In genomic region chr19:50141853-50142252, GRCm38 (mm10) we compare ENCODE assay signal across 9 mouse cellular contexts.
DNase-seq lines count a peak whose midpoint lies in the region; TF ChIP-seq lines count a peak whose summit lies in the region.
"Had no signal": no experiment of that assay in that cellular context is flagged by ENCODE, and none has a peak within 500 bp of the region (broad histone marks: within the 10 kb centered on the region; RNA-seq: fewer than 3 reads in every experiment).

No protein-coding gene starts in this region.

- H3K27ac ChIP-seq in thymus, adult 2 months (ENCODE audit: control insufficient read depth, insufficient read depth, low read length), result no peak overlapping the region

- H3K36me3 ChIP-seq in thymus, adult 2 months (ENCODE audit: control insufficient read depth, insufficient read depth, low read length), result no peaks in the 10 kb centered on the region

- WGBS in thymus, adult 2 months, result 80% methylated on average over 8 of the region's 8 CpGs

- TF ChIP-seq POLR2A in thymus, adult 2 months (IDR thresholded peaks at IDR 0.05; ENCODE audit: control insufficient read depth, extremely low read depth, insufficient read depth, low read length, poor library complexity), result no peak

- no peaks in the 10 kb centered on the region for H3K4me1 ChIP-seq in thymus, adult 2 months (replicated peaks; ENCODE audit: control insufficient read depth, insufficient read depth, low read length)

- intact Hi-C loops in heart, postnatal 25 days (cut with DNase I), result no loop called here

- DNase-seq in heart, postnatal 4 days, result peak; percentile 27
- no peak for DNase-seq in heart, postnatal 25 days (ENCODE audit: low spot score)
- DNase-seq in right cerebral cortex, adult 18-20 months, result peak; percentile 37
- DNase-seq in right cerebral cortex, postnatal 14 days, result no peak
- DNase-seq in layer of hippocampus, postnatal 36 days, result peak; percentile 7 to 19
- no peak for DNase-seq in spleen, postnatal 14 days (ENCODE audit: low spot score in 2 of 2)
- DNase-seq in thymus, adult 2 months, result no peak
- DNase-seq: adrenal gland, postnatal 25 days; thymus, postnatal 14 days had no signal

- TF ChIP-seq CTCF in thymus, adult 2 months (IDR thresholded peaks at IDR 0.05; ENCODE audit: borderline replicate concordance, control insufficient read depth, extremely low read depth, insufficient read depth, low read length, poor library complexity), result no peak

- H3K4me3 ChIP-seq in thymus, adult 2 months (ENCODE audit: control insufficient read depth, insufficient read depth, low read length), result no peak overlapping the region

- H3K27me3 ChIP-seq in thymus, adult 2 months (ENCODE audit: control insufficient read depth, insufficient read depth, low read length), result no peaks in the 10 kb centered on the region

Comparison
In these comparisons a context has a peak if more than half of its experiments do, and no peak if none do; other contexts are left out.
1. DNase-seq: peak in heart, postnatal 4 days (single experiment), right cerebral cortex, adult 18-20 months (single experiment) and layer of hippocampus, postnatal 36 days (2 of 2); none in heart, postnatal 25 days (single experiment), right cerebral cortex, postnatal 14 days (single experiment), spleen, postnatal 14 days (0 of 2) and thymus, adult 2 months (single experiment).